ENCODE assay signal across 9 mouse cellular contexts in genomic region chr11:32220607-32221224, GRCm38 (mm10). TPM values are rescaled to one million over a fixed set of nuclear protein-coding genes. Genes with fewer than 3 reads are reported as not detected.
DNase-seq lines count a peak whose midpoint lies in the region; ATAC-seq and TF ChIP-seq lines count a peak whose summit lies in the region.
"Had no signal": no experiment of that assay in that cellular context is flagged by ENCODE, and none has a peak within 500 bp of the region (broad histone marks: within the 10 kb centered on the region; RNA-seq: fewer than 3 reads in every experiment).

No protein-coding gene starts in this region.

- peak overlapping the region; percentile 99 for H3K4me2 ChIP-seq in hindbrain, embryonic 12.5 days (replicated peaks)
- H3K4me2 ChIP-seq in midbrain, embryonic 13.5 days (replicated peaks), result peak overlapping the region; percentile 99

- POLR2A ChIA-PET in Patski (lab: Charles Lee), result interaction anchor here (2.0 kb wide), 1 partner anchor 18 kb away, joined by 6 read pairs; no protein-coding TSS in a partner anchor

- no peak overlapping the region; the same call in 1 of the 2 replicates for H3K27ac ChIP-seq in hindbrain, embryonic 12.5 days
- H3K27ac ChIP-seq in midbrain, embryonic 13.5 days, result no peak overlapping the region

- peak overlapping the region; percentile 80; the same call in 1 of the 2 replicates for H3K9ac ChIP-seq in hindbrain, embryonic 12.5 days
- H3K9ac ChIP-seq in midbrain, embryonic 13.5 days (replicated peaks), result peak overlapping the region; percentile 83; the same call in 1 of the 2 replicates

- no peaks in the 10 kb centered on the region for H3K27me3 ChIP-seq in Patski
- peaks cover 42% of the 10 kb centered on the region for H3K27me3 ChIP-seq in hindbrain, embryonic 12.5 days
- H3K27me3 ChIP-seq in midbrain, embryonic 13.5 days, result peaks cover 50% of the 10 kb centered on the region

- in situ Hi-C loops in Patski (cut with MboI; ENCODE audit: low pct_unique_long_range_greater_than_20kb), result no loop called here

- no peaks in the 10 kb centered on the region for H3K36me3 ChIP-seq in hindbrain, embryonic 12.5 days
- H3K36me3 ChIP-seq in midbrain, embryonic 13.5 days, result no peaks in the 10 kb centered on the region

- ATAC-seq in Patski, result peak; percentile 26
- ATAC-seq in hindbrain, embryonic 12.5 days (ENCODE audit: low FRiP score), result peak; percentile 49
- ATAC-seq in midbrain, embryonic 13.5 days, result peak; percentile 25
- no peak for ATAC-seq in inflammation-experienced regulatory T-cells, adult 6 months
- ATAC-seq in monocyte, adult 5-6 weeks (replicated peaks; ENCODE audit: insufficient number of reproducible peaks, low FRiP score, low TSS enrichment, poor library complexity, severe bottlenecking), result no peak

- H3K4me3 ChIP-seq in hindbrain, embryonic 12.5 days, result peak overlapping the region; percentile 73
- H3K4me3 ChIP-seq in midbrain, embryonic 13.5 days (replicated peaks), result peak overlapping the region; percentile 65

- peaks cover 48% of the 10 kb centered on the region for H3K4me1 ChIP-seq in hindbrain, embryonic 12.5 days
- H3K4me1 ChIP-seq in midbrain, embryonic 13.5 days (replicated peaks), result peaks cover 29% of the 10 kb centered on the region

- no peak for TF ChIP-seq CTCF in Patski (IDR thresholded peaks at IDR 0.05)

- DNase-seq in kidney, adult 11 months, result peak; percentile 94
- no peak for DNase-seq in kidney, postnatal 4 days
- DNase-seq in Patski (ENCODE audit: low read depth, low spot score), result no peak
- DNase-seq in thymus, adult 18-20 months, result no peak

- no peaks in the 10 kb centered on the region for H3K9me3 ChIP-seq in hindbrain, embryonic 12.5 days (replicated peaks)
- H3K9me3 ChIP-seq in midbrain, embryonic 13.5 days, result no peaks in the 10 kb centered on the region

- CTCF ChIA-PET in Patski (lab: Charles Lee), result interaction anchor here (1.1 to 4.6 kb wide), 7 partner anchors 10 to 41 kb away, joined by 3 to 54 read pairs (median 3); partner anchors contain the start of gene Snrnp25

- WGBS in hindbrain, embryonic 12.5 days, result 37% methylated on average over 10 of the region's 10 CpGs
- WGBS in midbrain, embryonic 13.5 days, result 37% methylated on average over 10 of the region's 10 CpGs

RNA-seq across cellular contexts. Expression of gene Rhbdf1, which starts 1.4 kb away (rescaled TPM):
- polyA plus RNA-seq in Patski (2021), result 50.8 TPM
- 32.8 and 33.1 TPM in 2 replicates for polyA plus RNA-seq in hindbrain, embryonic 12.5 days (2016; fragmentation: Nextera tagmentation; extraction: Ambion mirVana)
- polyA plus RNA-seq in midbrain, embryonic 13.5 days (2015; fragmentation: Nextera tagmentation; extraction: Ambion mirVana), result 13.6 and 14.8 TPM in 2 replicates
- under 1 TPM in 1 of 3 experiments, not detected in 2; 0.70 TPM for polyA plus RNA-seq in inflammation-experienced regulatory T-cells, adult 6 months (2017; shearing (Covaris generic))
- 0.48 to 2.3 TPM (median 1.9 TPM) in 3 replicates for total RNA-seq in monocyte, adult 5-6 weeks (2017)

RNA-seq across cellular contexts. Expression of gene Mpg, which starts 5.6 kb away (rescaled TPM):
- 26.3 TPM for polyA plus RNA-seq in Patski (2021)
- polyA plus RNA-seq in hindbrain, embryonic 12.5 days (2016; fragmentation: Nextera tagmentation; extraction: Ambion mirVana), result 30.4 and 32.3 TPM in 2 replicates
- polyA plus RNA-seq in midbrain, embryonic 13.5 days (2015; fragmentation: Nextera tagmentation; extraction: Ambion mirVana), result 34.1 and 35.2 TPM in 2 replicates
- 10 to 100 TPM; 26.3 to 35.5 (median 32.8) TPM for polyA plus RNA-seq in inflammation-experienced regulatory T-cells, adult 6 months (2017; shearing (Covaris generic))
- total RNA-seq in monocyte, adult 5-6 weeks (2017), result 6.3 to 14.3 TPM (median 9.1 TPM) in 3 replicates

RNA-seq across cellular contexts. Expression of gene Snrnp25, which starts 15.5 kb away (rescaled TPM):
- 32.0 TPM for polyA plus RNA-seq in Patski (2021)
- polyA plus RNA-seq in hindbrain, embryonic 12.5 days (2016; fragmentation: Nextera tagmentation; extraction: Ambion mirVana), result 52.8 and 55.1 TPM in 2 replicates
- polyA plus RNA-seq in midbrain, embryonic 13.5 days (2015; fragmentation: Nextera tagmentation; extraction: Ambion mirVana), result 46.5 and 46.6 TPM in 2 replicates
- 10 to 100 TPM; 52.9 to 74.7 (median 56.9) TPM for polyA plus RNA-seq in inflammation-experienced regulatory T-cells, adult 6 months (2017; shearing (Covaris generic))
- total RNA-seq in monocyte, adult 5-6 weeks (2017), result 17.2 to 21.3 TPM (median 19.0 TPM) in 3 replicates

RNA-seq across cellular contexts. Expression of gene Il9r, which starts 20.6 kb away (rescaled TPM):
- polyA plus RNA-seq in Patski (2021), result not detected
- polyA plus RNA-seq in hindbrain, embryonic 12.5 days (2016; fragmentation: Nextera tagmentation; extraction: Ambion mirVana), result not detected in 2 replicates
- polyA plus RNA-seq in midbrain, embryonic 13.5 days (2015; fragmentation: Nextera tagmentation; extraction: Ambion mirVana), result not detected in 2 replicates
- 1 to 10 TPM; 2.8 to 5.4 (median 4.9) TPM for polyA plus RNA-seq in inflammation-experienced regulatory T-cells, adult 6 months (2017; shearing (Covaris generic))
- 0.11 to 4.6 TPM (median 3.1 TPM) in 3 replicates for total RNA-seq in monocyte, adult 5-6 weeks (2017)
- polyA plus RNA-seq: brain, embryonic 14.5 days had no signal

RNA-seq across cellular contexts. Expression of gene Nprl3, which starts 46.8 kb away (rescaled TPM):
- 46.7 TPM for polyA plus RNA-seq in Patski (2021)
- 51.3 and 51.7 TPM in 2 replicates for polyA plus RNA-seq in hindbrain, embryonic 12.5 days (2016; fragmentation: Nextera tagmentation; extraction: Ambion mirVana)
- polyA plus RNA-seq in midbrain, embryonic 13.5 days (2015; fragmentation: Nextera tagmentation; extraction: Ambion mirVana), result 46.5 and 47.2 TPM in 2 replicates
- 10 to 100 TPM; 27.3 to 55.0 (median 45.7) TPM for polyA plus RNA-seq in inflammation-experienced regulatory T-cells, adult 6 months (2017; shearing (Covaris generic))
- 15.3 to 23.5 TPM (median 19.7 TPM) in 3 replicates for total RNA-seq in monocyte, adult 5-6 weeks (2017)

Comparison
In these comparisons a context has a peak if more than half of its experiments do, and no peak if none do; other contexts are left out.
1. ATAC-seq: peak in Patski (single experiment), hindbrain, embryonic 12.5 days (single experiment) and midbrain, embryonic 13.5 days (single experiment); none in inflammation-experienced regulatory T-cells, adult 6 months (single experiment) and monocyte, adult 5-6 weeks (single experiment).